Mouse (Mus musculus) frontal cortex, postnatal 25 days (tissue): ENCODE data around the gene Mrpl58.

Experiments
- DNase-seq, 2 experiments: peaks; one replicate each; pipeline ENCODE4 v3.0.0; 2022; ENCODE audit warnings: low spot score in 2 of 2

Mrpl58 gene

DNA sequence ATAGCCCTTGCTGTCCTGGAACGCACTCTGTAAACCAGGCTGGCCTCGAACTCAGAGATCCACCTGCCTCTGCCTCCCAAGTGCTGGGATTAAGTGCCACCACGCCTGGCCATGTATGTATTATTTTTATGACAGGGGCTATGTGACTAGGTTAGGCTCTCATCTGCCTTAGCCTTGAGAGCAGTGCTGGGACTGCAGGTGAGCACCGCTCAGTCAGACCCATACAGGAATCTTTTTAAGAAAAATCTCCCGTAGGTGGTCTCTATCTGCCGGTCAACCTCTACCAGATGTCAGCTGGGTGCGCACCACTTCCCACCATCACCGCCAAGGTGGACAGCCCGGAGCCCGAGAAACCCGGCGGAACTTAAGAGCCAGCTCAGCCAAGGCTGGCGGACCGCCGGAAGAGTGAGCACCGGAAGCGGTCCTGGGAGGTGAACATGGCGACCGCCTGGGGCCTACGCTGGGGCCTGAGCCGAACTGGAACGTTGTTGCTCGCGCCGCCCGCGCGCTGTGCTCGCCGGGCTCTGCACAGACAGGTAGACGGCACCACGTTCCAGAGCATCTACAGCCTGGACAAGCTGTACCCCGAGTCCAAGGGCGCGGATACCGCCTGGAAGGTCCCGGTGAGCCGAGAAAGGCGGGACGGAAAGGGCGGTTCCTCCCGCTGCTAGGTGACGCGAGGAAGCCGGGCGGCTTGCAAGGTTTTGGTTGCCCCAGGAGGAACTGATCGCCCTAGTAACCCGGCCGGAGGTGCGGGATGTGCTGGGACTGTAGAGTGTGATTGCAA, at the start of gene Mrpl58:
Mrpl58 (plus strand) TSS at position 415 of the 787 bp plus-strand sequence.
- DNase-seq = peak; percentile 80

DNA sequence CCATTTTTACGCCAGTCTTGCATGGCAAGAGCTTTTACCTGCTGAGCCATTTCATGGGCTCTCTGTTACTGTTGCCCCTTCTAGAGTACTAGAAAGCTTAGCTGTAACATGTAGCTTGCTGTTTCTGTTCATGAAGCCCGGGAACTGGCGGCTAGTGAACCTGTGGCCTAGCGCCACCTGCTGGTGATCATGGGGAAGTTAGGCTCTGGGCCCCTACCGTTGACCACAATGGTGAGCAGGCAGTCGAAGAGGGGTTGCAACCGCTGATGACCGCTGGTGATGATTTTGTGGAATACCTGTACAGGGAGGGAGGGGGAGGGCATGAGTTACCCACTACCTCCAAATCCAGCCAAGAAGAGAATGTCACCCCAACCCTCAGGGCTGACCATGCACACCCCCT, 49.4 kb upstream of the Mrpl58 start:
- DNase-seq = no peak

DNA sequence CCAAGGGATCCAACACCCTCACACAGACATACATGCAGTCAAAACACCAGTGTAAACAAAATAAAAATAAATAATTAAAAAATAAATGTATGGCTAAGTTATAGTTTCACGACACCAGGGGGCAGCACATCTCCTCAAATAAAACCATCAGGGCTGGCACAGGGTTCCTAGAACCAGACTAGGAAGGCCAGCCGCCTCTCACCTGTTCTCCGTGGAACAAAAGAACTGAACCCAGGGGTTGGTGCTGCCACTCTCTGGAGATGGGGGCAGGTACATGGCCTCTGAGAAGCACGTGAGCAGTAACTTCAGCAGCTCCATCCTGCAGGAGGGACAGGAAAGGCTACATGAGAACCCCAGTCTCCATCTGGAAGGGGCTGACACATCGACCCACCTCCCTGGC, 45.1 kb upstream of the Mrpl58 start:
- DNase-seq = peak; percentile 53 to 66

DNA sequence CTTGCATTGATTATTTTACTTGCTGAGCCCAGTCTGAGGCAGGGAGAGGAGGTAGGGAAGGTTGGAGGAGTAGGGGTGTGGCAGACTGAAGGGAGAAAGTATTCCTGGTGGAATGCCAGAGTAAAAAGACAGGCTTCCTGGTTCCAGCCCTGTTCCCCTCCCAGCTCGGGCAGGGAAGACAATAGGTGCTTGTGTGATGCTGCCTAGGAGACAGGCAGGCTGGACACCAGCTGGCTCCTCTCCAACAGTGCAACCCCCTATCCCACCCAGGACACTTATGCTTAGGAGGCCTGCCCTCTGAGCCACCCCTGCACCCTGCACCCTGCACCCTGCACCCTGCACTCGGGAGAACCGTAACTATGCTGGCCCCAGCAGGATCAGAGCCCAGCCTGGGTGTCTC, 44.3 kb upstream of the Mrpl58 start:
- DNase-seq = no peak

DNA sequence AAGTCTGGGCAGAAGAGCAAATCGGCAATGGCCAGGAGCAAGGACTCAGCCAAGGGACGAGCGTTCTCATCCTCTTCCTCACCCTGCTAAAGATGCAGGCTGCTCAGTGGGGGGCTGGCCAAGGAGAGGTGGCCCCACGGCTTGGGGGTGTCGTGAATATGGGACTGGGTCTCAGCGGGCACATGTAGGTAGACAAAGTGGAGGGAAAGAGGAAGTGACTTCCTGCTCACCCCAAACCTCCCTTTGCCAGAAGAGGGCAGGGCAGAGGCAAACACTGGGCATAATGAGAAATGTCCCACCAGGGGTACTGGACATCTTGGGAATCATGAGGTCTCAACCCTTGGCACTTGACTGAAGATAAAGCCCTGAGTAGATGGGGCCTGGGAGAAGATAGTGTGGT, 43.8 kb upstream of the Mrpl58 start:
- DNase-seq = no peak

DNA sequence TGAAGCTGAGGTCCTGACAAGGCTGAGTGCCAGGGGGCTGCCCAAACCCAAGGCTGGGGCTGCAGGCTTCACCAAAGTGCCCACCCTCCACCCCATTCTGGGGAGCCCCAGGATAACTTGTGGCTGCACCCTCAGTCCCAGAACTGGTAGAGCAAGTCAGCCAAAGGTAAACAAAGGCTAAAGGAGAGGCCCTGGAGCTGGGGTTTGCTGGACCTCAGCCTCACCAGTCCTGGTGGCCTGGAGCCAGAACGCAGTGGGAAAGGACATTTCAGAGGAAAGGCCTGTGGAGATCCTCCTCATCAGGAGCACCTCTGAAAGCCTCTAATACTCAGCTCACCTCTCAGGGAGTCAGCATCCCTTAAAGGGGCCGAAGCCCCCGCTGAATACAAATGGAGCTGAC, 39.4 kb upstream of the Mrpl58 start:
- DNase-seq = no peak

DNA sequence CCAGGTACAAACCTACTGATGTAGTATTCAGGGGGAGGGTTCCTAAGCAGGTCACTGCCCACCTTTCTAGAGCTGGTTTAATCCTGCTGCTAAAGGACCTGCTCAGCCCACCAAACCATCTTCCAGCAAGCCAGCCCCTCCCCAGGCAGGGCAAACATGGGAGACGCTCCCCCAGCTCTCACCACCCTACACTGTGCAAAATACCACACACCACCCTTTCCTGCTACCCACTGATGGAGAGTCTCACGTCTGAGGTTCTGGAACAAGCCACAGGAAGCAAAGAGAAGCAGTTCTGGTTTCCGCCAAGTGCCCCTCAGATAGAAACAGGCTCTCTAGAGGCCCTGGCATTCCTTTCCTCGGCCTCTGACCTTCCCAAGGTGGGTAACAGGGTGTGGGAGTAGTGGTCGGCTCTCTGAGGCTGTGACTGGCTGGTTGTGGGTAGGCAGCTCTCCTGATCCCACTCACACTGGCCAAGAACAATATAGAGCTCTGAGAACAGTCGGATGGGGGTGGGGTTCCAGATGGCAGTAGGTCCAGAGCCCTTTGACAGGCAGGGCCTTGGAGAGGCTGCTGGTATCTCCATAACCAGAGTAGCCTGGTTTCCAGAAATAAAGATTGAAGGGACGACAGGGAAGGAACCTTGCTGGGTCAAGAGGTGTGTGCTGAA, 37.4 kb upstream of the Mrpl58 start:
- DNase-seq = no peak

DNA sequence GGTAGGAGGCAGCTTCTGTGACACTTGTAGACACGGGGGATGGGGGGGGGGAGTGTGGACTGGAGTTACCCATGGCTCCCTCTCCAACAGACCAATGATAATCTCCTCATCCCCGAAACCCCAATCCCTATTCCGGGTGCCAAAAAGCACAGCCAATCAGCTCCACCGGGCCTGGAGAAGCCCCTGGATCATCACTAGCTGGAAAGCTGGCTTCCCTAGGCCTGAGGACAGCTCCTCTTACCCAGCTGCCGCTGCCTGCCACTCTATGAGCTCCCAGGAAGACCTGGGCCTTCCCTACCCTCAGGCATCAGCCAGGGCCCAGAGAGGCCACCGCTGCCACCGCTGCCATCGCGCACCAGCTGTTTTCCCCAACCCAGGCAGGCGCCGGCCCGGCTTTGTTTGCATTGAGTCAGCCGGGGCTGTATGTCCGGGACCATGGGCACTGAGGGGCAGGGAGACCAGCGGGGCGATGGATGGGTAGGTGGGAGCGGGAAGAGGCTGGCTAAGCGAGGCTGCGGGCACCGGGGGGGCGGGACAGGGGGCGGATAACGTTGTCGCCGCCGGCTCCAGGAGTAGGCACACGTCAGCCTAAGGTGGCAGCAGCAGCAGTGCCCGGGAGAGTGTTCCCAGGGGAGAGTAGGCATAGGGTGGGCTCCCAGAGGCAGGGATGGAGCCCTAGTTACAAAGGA, 36.7 kb upstream of the Mrpl58 start:
- peak in 1 of 2 experiments; percentile 41 for DNase-seq

DNA sequence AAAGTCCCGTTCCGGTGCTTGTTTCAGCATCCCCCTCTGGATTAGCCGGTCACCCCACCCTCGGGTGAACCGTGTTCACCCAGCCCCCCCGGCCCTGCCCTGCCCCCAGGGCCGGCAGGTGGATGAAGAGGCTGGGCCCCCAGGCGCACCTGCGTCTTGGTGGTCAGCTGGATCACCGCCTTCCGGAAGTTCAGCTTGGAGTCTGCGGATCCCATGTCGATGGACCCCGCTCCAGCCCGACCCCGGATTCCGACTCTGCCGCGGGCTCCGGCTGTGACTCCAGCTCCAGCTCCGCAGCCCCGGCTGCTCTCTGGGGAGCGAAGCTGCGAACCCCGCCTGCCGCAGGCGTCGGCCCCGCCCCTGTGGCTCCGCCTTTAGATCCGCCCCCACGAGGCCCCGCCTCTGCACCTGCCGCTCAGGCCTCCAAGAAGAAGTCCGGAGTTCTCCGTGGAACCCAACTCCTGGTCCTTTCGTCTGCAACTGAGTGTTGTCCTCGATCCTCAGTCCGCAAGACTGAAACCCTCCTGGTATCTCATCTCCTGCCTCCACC, 36.1 kb upstream of the Mrpl58 start, which contains the start of gene Hid1:
Hid1 (minus strand) TSS at position 362 of the 550 bp plus-strand sequence.
- peak; percentile 65 to 76 for DNase-seq

DNA sequence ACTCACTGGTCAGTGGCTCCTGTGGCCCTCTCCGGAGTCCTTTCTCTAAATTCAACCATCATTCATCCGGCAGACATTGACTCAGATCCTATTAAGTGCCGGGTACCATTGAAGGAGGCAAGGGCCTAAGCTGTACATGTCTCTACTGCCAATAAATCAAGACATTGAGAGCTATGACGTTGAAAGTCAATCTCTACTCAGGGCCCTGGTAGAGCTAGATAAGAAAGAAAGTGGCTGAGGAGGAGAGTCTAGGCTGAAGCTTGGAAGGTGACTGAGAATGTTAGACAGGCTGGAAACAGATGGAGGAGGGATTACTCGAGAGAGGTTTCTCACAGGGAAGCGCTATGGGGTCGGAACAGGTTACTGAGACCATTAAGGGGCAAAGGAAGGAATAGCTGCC, 33.2 kb upstream of the Mrpl58 start:
- DNase-seq = no peak

DNA sequence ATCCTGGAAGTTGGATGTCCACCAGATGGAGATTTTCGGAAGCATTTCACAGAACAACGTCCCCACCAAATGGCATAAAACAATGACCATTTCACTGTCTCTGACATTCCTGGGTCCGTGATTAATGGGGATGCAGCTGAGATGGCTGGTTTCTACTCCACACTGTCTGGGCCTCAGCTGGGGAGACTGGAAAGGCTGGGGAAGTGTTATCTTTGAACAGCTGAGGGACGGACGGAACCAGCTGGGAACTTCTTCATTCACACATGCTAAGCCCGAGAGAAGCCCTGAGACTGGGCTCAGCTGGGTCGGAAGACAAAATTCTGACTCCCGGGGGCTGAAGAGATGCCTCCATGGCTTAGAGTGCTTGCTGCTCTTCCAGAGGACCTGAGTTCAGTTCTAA, 32.2 kb upstream of the Mrpl58 start:
- DNase-seq = no peak

DNA sequence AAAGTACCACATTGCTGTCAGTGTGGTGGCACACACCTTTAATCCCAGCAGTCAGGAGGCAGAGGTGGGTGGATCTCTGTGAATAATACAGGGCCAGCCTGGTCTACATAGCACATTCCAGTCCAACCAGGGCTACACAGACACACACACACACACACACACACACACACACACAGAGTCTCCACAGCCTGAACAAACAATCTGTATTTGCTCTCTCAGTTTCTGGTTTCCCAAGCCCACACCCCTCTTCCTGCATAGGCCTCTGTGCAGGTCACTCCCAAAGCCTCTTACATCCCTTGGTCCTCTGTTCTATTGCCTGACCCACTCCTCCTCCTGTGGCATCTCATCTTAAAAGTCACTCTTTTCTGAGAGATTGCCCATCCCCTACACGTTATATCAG, 31.5 kb upstream of the Mrpl58 start:
- no peak for DNase-seq

DNA sequence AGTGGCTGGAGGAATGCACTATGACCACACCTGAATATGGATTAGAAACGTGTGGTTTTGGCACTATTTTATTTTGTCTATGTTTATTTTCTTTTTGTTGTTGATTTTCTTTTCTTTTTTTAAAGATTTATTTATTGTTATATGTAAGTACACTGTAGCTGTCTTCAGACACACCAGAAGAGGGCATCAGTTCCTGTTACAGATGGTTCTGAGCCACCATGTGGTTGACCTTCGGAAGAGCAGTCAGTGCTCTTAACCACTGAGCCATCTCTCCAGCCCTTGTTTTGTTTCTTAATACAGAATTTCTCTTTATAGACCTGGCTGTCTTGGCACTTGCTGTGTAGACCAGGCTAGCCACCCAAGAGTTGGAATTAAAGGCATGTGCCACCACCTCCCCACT, 30.8 kb upstream of the Mrpl58 start:
- no peak for DNase-seq

DNA sequence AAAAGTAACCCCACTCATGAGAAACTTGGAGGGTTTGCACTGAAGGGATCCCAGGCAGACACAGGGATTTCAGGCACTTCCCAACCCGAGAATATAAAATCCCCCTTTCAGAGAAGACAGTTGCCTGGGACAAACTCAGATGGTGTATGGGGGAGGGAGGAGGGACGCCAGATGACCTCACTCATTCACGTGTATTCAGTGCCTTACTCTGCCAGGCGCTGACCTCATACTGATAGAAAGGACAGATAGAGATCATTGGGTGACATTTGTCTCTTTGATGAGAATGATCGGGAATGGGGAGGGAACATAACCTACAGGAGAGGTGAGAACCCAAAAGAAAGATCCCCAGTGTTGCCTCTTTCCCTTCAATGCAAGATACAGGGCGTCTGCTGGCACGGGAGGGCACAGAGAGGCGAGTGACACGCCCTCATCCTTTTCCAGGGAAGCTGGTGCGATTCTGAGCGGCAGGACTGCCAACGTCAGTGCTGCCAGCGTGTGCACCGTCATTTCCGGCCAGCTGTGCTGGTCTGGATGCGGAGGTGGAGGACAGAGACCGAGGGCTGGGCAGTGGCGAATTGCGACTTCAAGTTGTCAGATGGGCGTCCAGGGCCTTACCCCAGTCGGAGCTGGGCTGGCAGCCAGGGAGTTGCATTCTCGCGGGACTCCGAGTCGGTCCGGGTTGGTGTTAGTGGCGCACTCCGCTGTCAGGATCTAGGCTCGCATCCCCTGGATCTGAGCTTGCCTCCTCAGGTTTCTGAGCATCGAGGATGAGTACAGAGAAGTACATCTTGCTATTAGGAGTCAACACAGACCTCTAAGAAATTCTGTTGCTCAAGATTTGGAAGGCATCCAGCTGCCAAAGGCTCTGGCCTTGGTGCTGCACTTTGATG, 29.5 kb upstream of the Mrpl58 start:
- DNase-seq = peak; percentile 59 to 60

DNA sequence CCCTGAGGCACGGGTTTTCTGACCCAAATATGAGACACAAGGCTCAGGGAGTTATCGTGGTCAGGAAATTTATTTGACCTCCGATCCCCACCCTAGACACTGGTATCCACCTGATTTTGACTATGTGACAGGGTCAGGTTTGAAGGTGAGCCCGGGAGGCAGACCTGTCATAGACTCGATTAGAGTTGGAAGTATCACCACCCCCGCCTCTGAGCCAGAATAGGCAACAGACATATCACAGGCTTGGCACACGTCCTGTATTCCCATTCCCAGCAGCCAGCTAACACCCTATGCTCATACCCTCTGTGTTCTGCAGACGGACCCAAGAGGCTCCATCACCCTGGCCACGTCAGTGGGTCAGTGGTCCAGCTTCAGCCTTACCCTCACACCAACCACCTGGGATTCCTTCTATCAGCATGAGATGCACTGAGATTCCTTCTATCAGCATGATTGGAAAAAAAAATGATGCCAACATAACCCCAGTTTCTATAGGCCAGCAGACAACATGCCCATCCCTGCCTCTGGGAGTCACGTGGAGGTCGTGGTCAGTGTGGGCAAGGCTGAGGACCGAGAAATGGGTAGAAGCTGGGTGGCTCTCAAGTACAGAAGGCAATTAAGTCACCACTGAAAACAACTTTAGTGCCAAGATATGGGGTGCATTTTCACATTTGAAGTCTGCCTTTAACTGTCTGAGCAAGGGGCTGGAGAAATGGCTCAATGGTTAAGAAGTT, 28.7 kb upstream of the Mrpl58 start:
- peak in 1 of 2 experiments; percentile 28 for DNase-seq

DNA sequence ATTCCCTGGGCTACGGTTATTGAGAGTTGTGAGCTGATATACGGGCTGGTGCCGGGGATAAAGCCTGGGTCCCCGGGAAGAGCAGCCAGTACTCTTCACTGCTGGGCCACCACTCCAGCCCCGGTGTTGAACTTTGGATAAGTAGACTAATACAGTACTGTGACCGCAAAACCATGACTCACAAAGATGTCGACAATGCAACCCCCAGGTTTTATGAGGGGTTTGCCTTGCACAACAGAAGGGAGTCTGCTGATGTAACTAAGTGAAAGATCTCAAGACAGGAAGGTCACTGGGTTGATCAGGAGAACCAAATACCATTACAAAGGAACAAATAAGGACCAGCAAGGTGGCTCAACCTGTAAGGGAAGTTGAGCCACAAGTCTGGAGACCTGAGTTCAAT, 26.8 kb upstream of the Mrpl58 start:
- no peak for DNase-seq

DNA sequence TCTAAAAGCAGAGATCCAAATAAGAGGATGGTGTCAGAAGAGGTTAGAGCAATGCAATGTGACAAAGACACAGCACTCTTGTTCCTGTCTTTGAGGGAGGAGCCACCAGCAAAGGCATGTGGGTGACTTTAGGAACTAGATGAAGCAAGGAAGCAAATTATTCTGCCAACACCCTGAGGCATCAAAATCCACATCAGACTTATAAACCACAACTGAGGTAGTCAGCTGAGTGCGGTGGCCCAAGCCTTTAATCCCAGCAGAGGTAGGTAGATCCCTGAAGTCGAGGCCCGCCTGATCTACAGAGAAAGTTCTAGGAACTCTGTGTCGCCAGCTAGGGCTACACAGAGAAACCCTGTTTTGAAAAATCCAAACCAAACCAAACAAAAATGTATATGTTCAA, 26.3 kb upstream of the Mrpl58 start:
- DNase-seq = no peak

DNA sequence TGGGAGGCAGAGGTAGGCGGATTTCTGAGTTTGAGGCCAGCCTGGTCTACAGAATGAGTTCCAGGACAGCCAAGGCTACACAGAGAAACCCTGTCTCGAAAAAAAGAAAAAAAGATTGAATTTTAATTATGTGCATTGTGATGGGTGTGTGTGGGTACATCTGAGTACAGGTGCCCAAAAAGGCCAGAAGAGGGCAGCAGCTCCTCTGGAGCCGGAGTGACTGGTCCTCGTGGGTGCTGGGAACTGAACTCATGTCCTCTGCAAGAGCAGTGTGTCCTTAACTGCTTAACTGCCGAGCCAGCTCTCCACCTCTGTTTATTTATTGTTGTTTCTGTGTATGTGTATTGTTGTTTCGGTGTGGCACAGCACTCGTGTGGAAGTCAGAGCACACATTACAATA, 25.7 kb upstream of the Mrpl58 start:
- DNase-seq = no peak

DNA sequence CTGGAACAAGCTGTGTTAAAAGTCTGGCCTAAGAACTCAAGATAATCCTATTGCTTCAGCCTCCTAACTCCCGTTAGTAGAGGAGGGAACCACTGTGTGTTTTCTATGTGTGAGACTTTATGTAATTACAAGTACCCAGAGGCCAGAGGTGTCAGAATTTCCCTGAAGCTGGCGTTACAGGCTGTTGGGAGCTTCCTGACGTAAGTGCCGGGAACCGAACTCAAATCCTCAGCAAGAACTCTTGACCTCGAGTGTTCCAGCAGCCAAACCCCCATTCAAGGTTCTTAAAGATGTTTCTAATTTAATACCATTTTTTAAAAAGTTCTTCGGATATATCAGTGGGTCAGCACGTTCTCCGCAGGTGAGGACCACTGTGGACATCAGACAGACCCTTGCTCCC, 22.3 kb upstream of the Mrpl58 start:
- no peak for DNase-seq

DNA sequence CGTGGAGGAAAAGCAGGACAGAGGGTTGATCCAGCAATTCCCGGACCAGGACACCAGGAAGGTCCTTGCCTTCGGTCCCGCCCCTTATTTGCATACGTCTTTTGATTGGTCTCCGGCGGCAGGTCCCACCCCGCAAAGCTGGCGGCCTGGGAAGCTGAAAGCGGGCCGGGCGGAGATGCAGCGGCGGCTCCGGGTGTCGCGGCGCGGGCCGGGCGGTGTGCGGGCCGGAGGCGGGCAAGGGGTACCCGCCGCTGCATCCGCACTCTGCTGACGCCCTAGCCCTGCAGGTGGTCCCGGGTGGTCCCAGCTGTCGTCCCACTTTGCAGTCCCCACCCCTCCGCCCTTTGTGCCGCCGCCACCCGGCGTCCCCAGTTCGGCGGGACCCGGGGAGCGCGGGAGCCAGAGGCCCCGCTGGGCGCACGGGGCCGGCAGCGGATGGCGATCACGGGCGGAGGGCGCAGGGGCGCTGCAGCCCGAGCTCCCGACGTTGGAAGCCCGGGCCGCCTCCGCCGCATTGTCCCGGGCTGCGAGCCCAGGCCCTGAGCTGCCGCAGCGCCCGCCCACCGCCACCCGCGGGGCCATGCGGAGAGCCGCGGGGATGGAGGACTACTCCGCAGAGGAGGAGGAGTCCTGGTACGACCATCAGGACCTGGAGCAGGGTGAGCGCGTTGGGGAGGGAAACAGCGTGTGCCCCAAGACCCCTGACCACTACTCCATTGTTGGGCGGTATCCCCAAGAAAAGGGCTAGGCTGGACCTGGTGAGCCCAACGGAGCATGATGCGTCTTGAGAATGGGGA, 21.6 kb upstream of the Mrpl58 start, which contains the start of gene Cdr2l:
Cdr2l (plus strand) TSS at position 174 of the 797 bp plus-strand sequence.
- peak; percentile 65 to 78 for DNase-seq
